Mouse (Mus musculus) heart, postnatal 25 days (tissue): ENCODE measurements at regions not wholly inside any gene's neighbourhood (a gene's known extent, or its start where the extent isn't known, plus 50 kb on each side); places are given as distances from the start of the nearest gene placed in this dataset.

ENCODE experiments used
- DNase-seq: peaks from one replicate; pipeline ENCODE4 v3.0.0; 2022; ENCODE audit warnings: low spot score
- intact Hi-C: fragments of 180-260 bp; cut with DNase I; formaldehyde crosslinking; loops from one replicate; pipeline ENCODE4 v1.15.1; 2025

GRCm38 (mm10) chr13:48022958-48023615 lies 237.9 kb upstream of the Id4 start:
- intact Hi-C loops, result no loop called here

GRCm38 (mm10) chr13:48027775-48028489 lies 233.1 kb upstream of the Id4 start:
- peak; percentile 50 for DNase-seq
- intact Hi-C loops, result no loop called here

More at GRCm38 (mm10) chr13:48022958-48023615, 237.9 kb upstream of the Id4 start:
- no peak for DNase-seq

GRCm38 (mm10) chr13:48031491-48031890 lies 229.5 kb upstream of the Id4 start:
- DNase-seq, result no peak
- intact Hi-C loops, result no loop called here

- intact Hi-C loops, result no loop called here
- no peak for DNase-seq
Measured at GRCm38 (mm10) chr13:48042172-48042571, 218.9 kb upstream of the Id4 start.

GRCm38 (mm10) chr13:48042572-48042971 lies 218.5 kb upstream of the Id4 start:
- intact Hi-C loops, result no loop called here

GRCm38 (mm10) chr13:48046201-48046750 lies 214.8 kb upstream of the Id4 start:
- DNase-seq, result no peak
- intact Hi-C loops, result no loop called here

More at GRCm38 (mm10) chr13:48042572-48042971, 218.5 kb upstream of the Id4 start:
- DNase-seq, result no peak

GRCm38 (mm10) chr13:48049796-48050195 lies 211.2 kb upstream of the Id4 start:
- intact Hi-C loops, result no loop called here
- no peak for DNase-seq

- DNase-seq, result no peak
- intact Hi-C loops, result no loop called here
Measured at GRCm38 (mm10) chr13:48074630-48075029, 186.4 kb upstream of the Id4 start.

GRCm38 (mm10) chr13:48075315-48075714 lies 185.7 kb upstream of the Id4 start:
- no peak for DNase-seq
- intact Hi-C loops, result no loop called here

- intact Hi-C loops, result no loop called here
Measured at GRCm38 (mm10) chr13:48078214-48078613, 182.8 kb upstream of the Id4 start.

GRCm38 (mm10) chr13:48083294-48083693 lies 177.7 kb upstream of the Id4 start:
- DNase-seq, result no peak
- intact Hi-C loops, result no loop called here

More at GRCm38 (mm10) chr13:48078214-48078613, 182.8 kb upstream of the Id4 start:
- no peak for DNase-seq

GRCm38 (mm10) chr13:48083807-48084206 lies 177.2 kb upstream of the Id4 start:
- no peak for DNase-seq
- intact Hi-C loops, result no loop called here

GRCm38 (mm10) chr13:48094275-48095035 lies 166.6 kb upstream of the Id4 start:
- DNase-seq, result no peak
- intact Hi-C loops, result no loop called here

GRCm38 (mm10) chr13:48102156-48102555 lies 158.9 kb upstream of the Id4 start:
- DNase-seq, result no peak
- intact Hi-C loops, result no loop called here

- intact Hi-C loops, result no loop called here
- DNase-seq, result no peak
Measured at GRCm38 (mm10) chr13:48102576-48102975, 158.5 kb upstream of the Id4 start.

- intact Hi-C loops, result no loop called here
- no peak for DNase-seq
Measured at GRCm38 (mm10) chr13:48104766-48105165, 156.3 kb upstream of the Id4 start.

GRCm38 (mm10) chr13:48106946-48107345 lies 154.1 kb upstream of the Id4 start:
- intact Hi-C loops, result no loop called here
- DNase-seq, result no peak

- intact Hi-C loops, result no loop called here
Measured at GRCm38 (mm10) chr13:48115890-48116289, 145.1 kb upstream of the Id4 start.

GRCm38 (mm10) chr13:48126582-48126981 lies 134.4 kb upstream of the Id4 start:
- no peak for DNase-seq
- intact Hi-C loops, result no loop called here

More at GRCm38 (mm10) chr13:48115890-48116289, 145.1 kb upstream of the Id4 start:
- no peak for DNase-seq

- intact Hi-C loops, result no loop called here
- peak; percentile 36 for DNase-seq
Measured at GRCm38 (mm10) chr13:48130724-48131123, 130.3 kb upstream of the Id4 start.
